Mouse (Mus musculus) CH12.LX (cell line): ENCODE data around the gene Srgap2.

Experiments used
- CTCF ChIP-seq, 2 experiments: IDR thresholded peaks in 1 of 2; conservative IDR thresholded peaks in 1 of 2; 2 replicates each; pipeline ENCODE4 v1.5.1; 2011 to 2012; ENCODE audit warnings: low read depth in 2 of 2, low read length in 2 of 2, improper control_type of control experiment in 1 of 2, inconsistent platforms in 1 of 2, mild to moderate bottlenecking in 1 of 2, moderate library complexity in 1 of 2
- E2F4 ChIP-seq: IDR thresholded peaks from 2 replicates; pipeline ENCODE4 v1.6.1; 2011; ENCODE audit warnings: low read depth, low read length, improper control_type of control experiment; ENCODE audit not compliant: insufficient replicate concordance
- ELF1 ChIP-seq: IDR thresholded peaks from 2 replicates; pipeline ENCODE4 v1.6.1; 2014; ENCODE audit warnings: low read depth, mild to moderate bottlenecking, inconsistent platforms, low read length, improper control_type of control experiment
- JUND ChIP-seq: conservative IDR thresholded peaks from 2 replicates; pipeline ENCODE4 v1.6.1; 2011; ENCODE audit warnings: low read depth, low read length, improper control_type of control experiment
- MAZ ChIP-seq: IDR thresholded peaks from 2 replicates; pipeline ENCODE4 v1.6.1; 2012; ENCODE audit warnings: low read depth, mild to moderate bottlenecking, inconsistent platforms, low read length, improper control_type of control experiment, moderate library complexity
- MXI1 ChIP-seq: IDR thresholded peaks from 2 replicates; pipeline ENCODE4 v1.6.1; 2011; ENCODE audit warnings: mild to moderate bottlenecking, low read depth, low read length, improper control_type of control experiment
- NRF1 ChIP-seq: IDR thresholded peaks from 2 replicates; pipeline ENCODE4 v1.6.1; 2014; ENCODE audit warnings: low read depth, mild to moderate bottlenecking, inconsistent platforms, low read length, improper control_type of control experiment, moderate library complexity
- PAX5 ChIP-seq: IDR thresholded peaks from 2 replicates; pipeline ENCODE4 v1.6.1; 2012; ENCODE audit warnings: low read length, inconsistent platforms, mixed read lengths
- POLR2A ChIP-seq: IDR thresholded peaks from 2 replicates; pipeline ENCODE4 v1.6.1; 2011; ENCODE audit warnings: low read depth, mild to moderate bottlenecking, improper control_type of control experiment, low read length
- RCOR1 ChIP-seq: conservative IDR thresholded peaks from 2 replicates; pipeline ENCODE4 v1.6.1; 2012; ENCODE audit warnings: low read depth, mild to moderate bottlenecking, inconsistent platforms, low read length, improper control_type of control experiment
- ZMIZ1 ChIP-seq: IDR thresholded peaks from 2 replicates; pipeline ENCODE4 v1.6.1; 2012; ENCODE audit warnings: low read depth, mild to moderate bottlenecking, inconsistent platforms, low read length, improper control_type of control experiment
- ZNF384 ChIP-seq: IDR thresholded peaks from 2 replicates; pipeline ENCODE4 v1.6.1; 2012; ENCODE audit warnings: low read depth, low read length, improper control_type of control experiment, inconsistent platforms

DNA sequence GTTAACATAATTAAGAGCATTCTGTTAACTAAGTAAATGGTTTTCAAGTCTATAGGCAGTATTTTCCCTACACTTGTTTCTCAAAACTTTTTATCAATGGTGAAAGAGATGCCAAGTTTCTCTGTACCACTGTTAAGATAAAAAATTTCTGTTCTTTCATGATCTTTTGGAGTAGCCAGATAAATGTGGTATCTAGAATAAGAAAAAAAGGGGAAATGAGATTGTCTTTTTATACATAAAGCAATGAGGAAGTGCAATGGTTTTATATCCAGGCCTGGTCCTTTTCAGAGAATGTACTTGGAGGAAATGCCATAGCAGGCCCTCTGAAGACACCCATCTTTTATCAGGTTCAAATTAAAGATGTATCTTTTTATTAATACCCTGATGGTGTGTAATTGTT, 45.8 kb downstream of the Srgap2 start:
- TF ChIP-seq ELF1 (no peak), POLR2A (no peak), NRF1 (no peak), E2F4 (no peak), MXI1 (no peak), ZNF384 (no peak), CTCF (conservative IDR thresholded peaks at IDR 0.05 in 1 of 2, IDR thresholded peaks at IDR 0.05 in 1 of 2; ENCODE audit: low read depth in 2 of 2, low read length in 2 of 2) (no peak), ZMIZ1 (no peak), RCOR1 (no peak), PAX5 (no peak), MAZ (no peak), JUND (no peak)
